Mouse (Mus musculus) adrenal gland (tissue): ENCODE data around the gene Ppp2r5d.

Experiments used
- intact Hi-C: fragments of 180-260 bp; cut with DNase I; formaldehyde crosslinking; loops from one replicate; pipeline ENCODE4 v1.15.1; 2025

Ppp2r5d gene

DNA sequence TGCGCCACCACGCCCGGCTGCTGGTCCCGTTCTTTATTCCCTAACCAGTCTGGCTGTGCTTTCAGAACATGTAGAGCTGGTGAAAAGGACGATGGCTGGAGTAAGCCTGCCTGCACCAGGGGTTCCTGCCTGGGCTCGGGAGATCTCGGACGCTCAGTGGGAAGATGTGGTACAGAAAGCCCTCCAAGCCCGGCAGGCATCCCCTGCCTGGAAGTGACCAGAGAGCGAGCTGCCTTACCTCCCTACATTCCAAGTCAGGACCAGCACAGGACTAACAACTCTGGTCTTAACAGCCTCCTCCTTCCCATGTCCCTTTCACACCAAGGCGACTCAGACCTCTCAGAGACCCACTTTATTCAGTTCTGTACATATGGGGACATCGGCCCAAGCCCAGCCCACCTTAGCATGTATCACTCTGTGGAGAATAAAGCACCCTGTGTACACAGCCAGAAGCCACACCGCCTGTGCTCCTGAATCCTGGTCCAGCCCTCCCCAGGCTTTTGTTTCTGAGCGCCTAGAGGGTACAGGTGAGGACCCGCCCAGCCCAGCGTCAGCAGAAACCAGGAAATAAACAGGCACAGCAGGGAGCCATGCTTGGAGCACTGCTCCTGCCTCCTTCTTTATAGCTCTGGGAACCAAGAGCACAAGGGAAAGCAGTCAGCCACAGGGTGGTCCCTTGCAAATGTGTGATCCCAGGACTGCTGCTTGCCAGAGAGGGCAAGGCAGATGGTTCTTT, 22.1 kb downstream of the Ppp2r5d start:
- intact Hi-C loops, result no loop called here

DNA sequence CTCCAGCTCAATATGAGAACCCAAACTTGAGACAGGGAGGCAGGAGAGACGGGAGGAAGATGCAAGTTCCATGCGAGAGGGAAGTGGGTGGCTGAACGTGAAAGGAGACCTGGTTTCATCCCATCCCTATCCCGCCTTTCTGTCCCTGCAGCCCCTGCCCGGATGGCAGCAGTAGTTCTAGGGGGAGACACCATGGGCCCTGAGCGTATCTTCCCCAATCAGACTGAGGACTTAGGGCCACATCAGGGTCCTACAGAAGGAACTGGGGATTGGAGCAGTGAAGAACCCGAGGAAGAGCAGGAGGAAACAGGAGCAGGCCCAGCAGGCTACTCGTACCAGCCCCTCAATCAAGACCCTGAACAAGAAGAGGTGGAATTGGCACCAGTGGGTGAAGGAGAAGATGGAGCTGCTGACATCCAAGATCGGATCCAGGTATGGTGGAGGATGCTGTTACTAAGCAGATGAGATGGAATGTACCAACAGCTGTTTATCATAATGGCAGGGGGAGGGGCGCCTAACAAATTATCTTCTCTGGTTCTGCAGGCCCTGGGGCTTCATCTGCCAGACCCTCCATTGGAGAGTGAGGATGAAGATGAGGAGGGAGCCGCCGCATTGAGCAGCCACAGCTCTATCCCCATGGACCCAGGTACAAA, 23.3 kb downstream of the Ppp2r5d start:
- intact Hi-C loops, result no loop called here

- intact Hi-C loops, result no loop called here
These were observed 24.0 kb downstream of the Ppp2r5d start, which contains the start of gene Klhdc3 for GRCm38 (mm10) chr17:46680760-46681373. Klhdc3 (minus strand) TSS chr17:46680914.

GRCm38 (mm10) chr17:46679843-46680759, 24.8 kb downstream of the Ppp2r5d start:
- intact Hi-C loops, result loop anchor here (5.0 kb wide), 1 partner anchor 32 kb away; the partner anchor contains the start of gene Pex6

GRCm38 (mm10) chr17:46678911-46679310, 26.0 kb downstream of the Ppp2r5d start:
- intact Hi-C loops, result loop anchor here (5.0 kb wide), 1 partner anchor 33 kb away; the partner anchor contains the start of gene Pex6

GRCm38 (mm10) chr17:46678416-46678815, 26.5 kb downstream of the Ppp2r5d start, which contains the start of gene Mea1:
Mea1 (plus strand) TSS chr17:46678793.
- intact Hi-C loops, result loop anchor here (5.0 kb wide), 1 partner anchor 34 kb away; the partner anchor contains the start of gene Pex6

- intact Hi-C loops, result loop anchor here (5.0 kb wide), 1 partner anchor 38 kb away; the partner anchor contains the start of gene Pex6
These were observed 30.2 kb downstream of the Ppp2r5d start for GRCm38 (mm10) chr17:46674530-46675283.

DNA sequence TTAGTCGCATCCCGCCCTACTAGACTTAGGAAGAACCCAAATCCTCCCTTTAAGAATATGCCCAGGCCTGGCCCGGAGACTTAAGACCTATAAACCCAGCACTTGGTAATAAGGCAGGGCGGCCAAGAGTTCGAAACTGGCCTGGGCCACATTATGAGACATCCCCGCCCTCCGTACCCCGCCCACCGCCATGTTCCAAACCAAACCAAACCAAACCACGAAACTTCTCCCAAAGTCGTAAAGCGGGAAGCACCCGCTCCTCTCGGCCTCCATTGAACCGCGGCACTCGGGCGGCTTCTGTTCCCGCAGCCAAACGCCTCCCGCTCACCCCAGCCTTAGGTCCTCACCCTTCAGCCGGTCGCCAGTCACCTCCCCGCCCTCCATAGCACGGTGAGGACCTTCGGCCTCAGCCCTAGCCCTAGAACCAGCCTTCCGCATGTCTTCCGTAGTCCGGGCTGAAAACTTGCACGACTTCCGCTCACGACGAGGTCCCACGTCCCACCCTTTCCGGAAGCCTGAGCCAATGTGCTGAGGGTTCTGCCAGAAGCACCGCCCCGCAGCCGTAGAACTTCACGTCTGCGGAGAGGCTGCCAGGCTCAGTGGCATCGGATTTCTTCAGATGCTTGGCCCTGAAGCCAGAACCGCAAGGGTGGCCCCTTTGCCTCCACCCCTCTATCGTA, 30.9 kb downstream of the Ppp2r5d start, which contains the start of gene Rrp36:
TSS of gene Rrp36 (minus strand) at position 503 of the 680 bp plus-strand sequence.
- intact Hi-C loops, result no loop called here

GRCm38 (mm10) chr17:46669911-46670310, 35.0 kb downstream of the Ppp2r5d start:
- intact Hi-C loops, result no loop called here

DNA sequence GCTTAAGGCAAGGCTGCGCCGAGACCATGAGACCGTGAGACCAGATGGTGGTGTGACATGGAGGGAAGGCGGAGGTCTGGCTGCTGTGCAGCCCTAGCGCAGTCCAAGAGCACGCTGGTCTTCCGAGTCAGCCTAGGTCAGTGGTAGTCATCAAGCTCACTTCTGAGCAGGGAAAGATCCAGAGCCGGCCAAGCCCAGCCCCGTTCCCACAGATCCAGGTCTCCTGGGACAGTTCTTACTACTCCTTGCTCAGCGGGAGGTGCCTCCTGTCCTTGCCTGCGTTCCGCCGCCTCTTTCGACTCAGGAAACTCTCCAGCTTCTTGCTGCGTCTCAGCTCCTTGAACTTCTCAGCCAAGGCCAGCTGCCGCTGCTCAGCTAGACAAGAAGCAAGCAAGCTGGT, 37.2 kb downstream of the Ppp2r5d start:
- intact Hi-C loops, result no loop called here

DNA sequence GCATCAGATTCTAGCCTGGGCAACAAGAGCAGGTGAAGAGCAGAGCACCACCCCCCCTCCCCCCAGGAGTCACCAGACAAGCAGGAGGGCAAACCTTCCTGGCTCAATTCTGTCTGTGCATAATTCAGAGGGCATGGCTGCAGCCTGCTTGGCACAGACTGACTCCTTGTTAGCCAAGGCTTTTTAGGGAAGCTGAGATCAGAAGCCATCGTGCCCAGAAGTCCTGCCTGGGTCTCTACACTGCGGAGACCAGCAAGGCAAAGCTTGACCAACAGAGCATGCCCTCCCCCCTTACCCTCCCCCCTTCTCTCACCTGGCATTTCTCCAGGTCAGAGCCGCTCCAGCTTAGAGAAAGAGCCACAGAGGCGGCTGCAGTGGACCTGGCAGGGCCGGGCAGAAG, 42.2 kb downstream of the Ppp2r5d start:
- intact Hi-C loops, result no loop called here

- intact Hi-C loops, result no loop called here
These were observed 42.9 kb downstream of the Ppp2r5d start for GRCm38 (mm10) chr17:46661981-46662380.

DNA sequence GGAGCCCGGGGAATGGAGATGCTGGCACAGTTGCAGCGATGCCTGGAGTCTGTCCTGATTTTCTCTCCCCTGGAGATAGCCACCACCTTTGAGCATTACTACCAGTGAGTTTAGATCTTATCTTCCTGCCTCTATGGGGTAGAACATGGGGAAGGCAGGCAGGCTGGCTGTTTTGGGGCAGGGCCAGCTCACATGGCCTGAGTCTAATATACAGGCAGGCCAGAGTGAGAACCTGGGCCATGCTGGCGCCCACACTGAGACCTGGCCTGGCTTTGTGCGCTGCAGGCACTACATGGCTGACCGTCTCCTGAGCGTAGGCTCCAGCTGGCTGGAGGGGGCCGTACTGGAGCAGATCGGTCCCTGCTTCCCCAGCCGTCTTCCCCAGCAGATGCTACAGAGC, 43.6 kb downstream of the Ppp2r5d start:
- intact Hi-C loops, result no loop called here

- intact Hi-C loops, result loop anchor here (10.0 kb wide), 1 partner anchor 49 kb away; the partner anchor contains the start of gene Ppp2r5d
These were observed 48.9 kb downstream of the Ppp2r5d start for GRCm38 (mm10) chr17:46656054-46656453.

GRCm38 (mm10) chr17:46651755-46652547, 53.0 kb downstream of the Ppp2r5d start:
- intact Hi-C loops, result loop anchor here (10.0 kb wide), 1 partner anchor 53 kb away; the partner anchor contains the start of gene Ppp2r5d

GRCm38 (mm10) chr17:46651292-46651691, 53.6 kb downstream of the Ppp2r5d start:
- intact Hi-C loops, result loop anchor here (10.0 kb wide), 1 partner anchor 54 kb away; the partner anchor contains the start of gene Ppp2r5d

DNA sequence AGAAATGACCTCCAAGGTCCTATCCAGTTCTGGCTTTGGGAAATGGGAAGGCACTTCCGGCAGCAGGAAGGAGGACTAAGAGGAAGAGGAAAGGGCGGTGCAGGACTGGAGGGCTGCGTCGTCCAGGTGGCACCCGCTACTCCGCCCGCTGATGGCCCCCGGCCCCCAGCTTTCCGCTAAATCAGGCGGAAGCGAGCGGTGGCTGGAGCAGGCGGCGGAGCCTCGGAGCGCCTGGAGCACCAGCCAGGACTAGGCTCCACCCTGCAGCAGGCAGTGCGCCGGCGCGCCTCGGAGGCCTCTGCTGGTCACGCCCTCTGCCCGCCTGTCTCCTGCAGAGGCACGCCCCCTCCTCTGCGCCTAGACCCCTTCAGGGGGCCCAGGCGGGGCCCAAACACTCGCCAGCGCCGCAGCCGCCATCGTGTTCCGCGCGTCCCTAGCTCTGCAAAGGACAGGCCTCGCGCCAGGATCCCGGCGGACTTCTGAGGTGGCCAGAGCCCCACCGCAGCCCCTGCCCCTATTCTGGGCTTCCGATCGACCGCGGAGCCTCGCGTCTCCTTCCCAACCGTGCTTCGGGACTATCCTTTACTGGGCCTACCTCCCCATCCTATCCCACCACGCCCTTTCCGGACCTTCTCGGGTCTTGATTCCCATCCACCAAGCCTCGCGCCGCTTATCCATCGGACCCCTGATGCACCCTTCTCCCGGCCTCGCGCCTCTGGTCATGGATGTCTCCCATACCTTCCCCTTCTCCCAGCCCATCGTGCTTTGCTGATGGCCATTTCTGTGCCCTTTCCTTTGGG, 54.5 kb downstream of the Ppp2r5d start, which contains the start of gene Cul7:
TSS of gene Cul7 (plus strand) at position 106 of the 800 bp plus-strand sequence.
- intact Hi-C loops, result loop anchor here (10.0 kb wide), 1 partner anchor 54 kb away; the partner anchor contains the start of gene Ppp2r5d
